Mouse (Mus musculus): Measurements from ENCODE around the gene Ear14.
"Not testable (repeated sequence)": the region's sequence is repeated elsewhere in the genome, so short reads cannot be mapped to it uniquely, and the experiment has no call there.

Gene Ear14

DNA sequence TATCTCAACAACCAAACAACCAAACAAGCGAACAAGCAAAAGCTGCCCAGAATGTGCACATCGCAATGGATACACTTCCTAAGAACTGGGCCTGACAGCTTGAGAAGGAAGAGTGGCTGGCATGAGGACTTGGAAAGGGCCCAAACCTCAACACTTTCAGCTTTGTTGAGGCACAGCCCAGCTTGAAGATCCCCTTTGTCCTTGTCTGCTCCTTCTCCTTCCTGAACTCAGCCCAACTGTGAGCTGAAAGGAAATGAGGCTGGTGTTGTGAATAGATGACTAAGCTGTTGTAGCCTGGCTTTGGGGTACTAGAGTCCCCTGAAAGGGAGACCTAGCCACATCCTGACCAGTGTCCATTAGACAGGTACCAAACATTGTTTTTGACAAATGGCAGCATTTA is 3.1 kb upstream of the Ear14 start:
- H3K27me3 ChIP-seq (ENCODE audit: control insufficient read depth, insufficient read depth, low read length, poor library complexity, severe bottlenecking), result no peaks in the 10 kb centered on the region
- no peak for DNase-seq (ENCODE audit: low read depth, low spot score)

DNA sequence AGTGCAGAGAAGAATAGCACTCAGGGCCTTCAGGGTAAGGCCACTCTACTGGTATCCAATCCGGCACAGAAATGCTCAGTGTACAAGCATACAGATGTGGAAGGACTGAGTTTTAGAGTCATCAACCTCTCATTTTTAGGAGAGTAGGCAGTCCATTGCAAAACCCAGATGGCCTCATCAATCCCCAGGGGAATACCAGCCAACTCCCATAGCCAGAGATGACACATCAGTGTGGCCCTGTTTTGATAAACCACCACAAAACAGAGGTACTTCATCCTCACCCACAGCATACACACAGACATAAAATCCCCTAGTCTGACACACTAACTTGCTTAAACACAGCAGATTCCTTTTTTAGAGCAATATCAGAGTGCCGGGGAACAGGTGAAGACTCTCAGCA is 2.7 kb upstream of the Ear14 start:
- Histone ChIP-seq H3K27me3 (ENCODE audit: control insufficient read depth, insufficient read depth, low read length, poor library complexity, severe bottlenecking) (no peaks in the 10 kb centered on the region), H3K36me3 (ENCODE audit: control insufficient read depth, insufficient read depth, low read length, poor library complexity, severe bottlenecking) (no peaks in the 10 kb centered on the region)
- no peak for DNase-seq (ENCODE audit: low read depth, low spot score)

More for the DNA sequence above, 3.1 kb upstream of the Ear14 start:
- H3K36me3 ChIP-seq (ENCODE audit: control insufficient read depth, insufficient read depth, low read length, poor library complexity, severe bottlenecking), result no peaks in the 10 kb centered on the region

DNA sequence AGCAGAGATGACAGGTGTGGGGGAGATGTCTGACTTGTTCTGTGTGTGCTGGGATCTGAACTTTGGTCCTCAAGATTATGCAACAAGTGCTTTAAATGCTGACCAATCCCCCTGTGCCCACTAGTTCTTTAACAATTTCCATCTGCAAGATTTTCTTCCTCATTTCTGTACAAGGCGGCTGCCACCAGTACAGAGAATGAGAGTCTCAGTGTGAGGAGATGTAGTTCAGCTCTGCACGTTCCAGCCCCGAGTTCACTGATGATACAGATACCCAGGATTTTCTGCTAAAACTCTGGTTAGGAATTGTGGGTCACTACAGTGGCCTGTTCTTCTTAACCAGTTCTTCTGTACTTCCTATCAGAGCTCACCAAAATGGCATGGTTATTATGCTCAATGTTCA is 16.9 kb downstream of the Ear14 start:
- H3K36me3 ChIP-seq (ENCODE audit: control insufficient read depth, insufficient read depth, low read length, poor library complexity, severe bottlenecking); DNase-seq (ENCODE audit: low read depth, low spot score); H3K27me3 ChIP-seq (ENCODE audit: control insufficient read depth, insufficient read depth, low read length, poor library complexity, severe bottlenecking): not testable (repeated sequence)

DNA sequence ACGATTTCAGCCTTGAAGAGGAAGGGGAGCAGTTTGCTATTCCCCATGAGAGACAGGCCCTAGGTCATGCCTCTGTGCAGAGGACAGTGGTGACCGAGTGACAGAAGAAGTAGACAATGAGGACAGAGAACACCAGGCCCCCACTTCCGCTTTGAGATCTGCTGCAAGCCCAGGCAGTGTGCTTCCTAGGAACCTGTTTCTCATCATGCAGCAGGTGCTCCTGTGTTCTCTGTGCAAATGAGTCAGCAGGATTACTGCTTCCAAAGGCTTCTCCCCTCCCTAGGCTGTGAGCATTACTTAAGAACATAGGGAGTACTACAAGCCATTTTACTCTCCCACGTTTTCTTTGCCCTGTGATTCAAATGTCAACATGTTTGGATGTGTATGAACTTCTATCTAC is 26.5 kb downstream of the Ear14 start:
- DNase-seq (ENCODE audit: low read depth, low spot score); H3K27me3 ChIP-seq (ENCODE audit: control insufficient read depth, insufficient read depth, low read length, poor library complexity, severe bottlenecking); H3K36me3 ChIP-seq (ENCODE audit: control insufficient read depth, insufficient read depth, low read length, poor library complexity, severe bottlenecking): not testable (repeated sequence)

DNA sequence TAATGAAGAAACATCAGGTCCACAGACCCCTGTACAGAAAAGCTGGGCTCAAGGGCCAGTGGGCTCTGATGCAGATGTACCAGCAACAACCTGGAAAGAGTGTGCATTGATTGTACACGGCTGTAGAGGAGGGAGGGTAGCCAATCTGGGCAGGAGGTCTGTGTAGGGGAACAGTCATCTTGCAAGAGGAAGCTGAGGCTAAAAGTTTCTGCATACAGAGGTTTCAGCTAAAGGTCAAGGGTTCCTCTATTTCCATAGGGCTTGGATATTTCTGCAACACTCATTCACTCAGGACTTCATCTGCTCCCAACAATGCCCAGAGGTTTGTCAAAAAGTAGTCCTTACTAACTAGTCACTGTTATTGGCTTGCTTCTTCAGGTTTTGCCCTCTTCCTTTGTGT is 34.3 kb downstream of the Ear14 start:
- H3K36me3 ChIP-seq (ENCODE audit: control insufficient read depth, insufficient read depth, low read length, poor library complexity, severe bottlenecking); DNase-seq (ENCODE audit: low read depth, low spot score); H3K27me3 ChIP-seq (ENCODE audit: control insufficient read depth, insufficient read depth, low read length, poor library complexity, severe bottlenecking): not testable (repeated sequence)

DNA sequence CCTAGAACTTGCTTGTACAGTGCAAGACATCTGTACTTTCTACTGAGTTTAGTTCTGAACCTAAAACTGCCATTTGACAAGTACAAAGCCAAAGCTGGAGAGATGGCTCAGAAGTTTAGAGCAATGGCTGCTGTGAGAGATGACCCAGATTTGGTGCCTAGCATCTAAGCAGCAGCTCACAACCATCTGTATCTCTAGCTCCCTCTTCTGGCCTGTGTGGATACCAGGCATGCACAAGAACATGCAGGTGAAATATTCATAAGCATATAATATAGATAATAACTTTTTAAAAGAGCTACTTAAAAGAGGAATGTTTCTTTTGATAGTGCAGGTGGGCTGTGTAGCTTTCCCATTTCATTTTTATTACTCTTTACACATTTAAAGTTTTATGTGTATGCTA is 37.7 kb downstream of the Ear14 start:
- Histone ChIP-seq H3K27me3 (ENCODE audit: control insufficient read depth, insufficient read depth, low read length, poor library complexity, severe bottlenecking) (no peaks in the 10 kb centered on the region), H3K36me3 (ENCODE audit: control insufficient read depth, insufficient read depth, low read length, poor library complexity, severe bottlenecking) (no peaks in the 10 kb centered on the region)
- DNase-seq (ENCODE audit: low read depth, low spot score), result peak; percentile 83

DNA sequence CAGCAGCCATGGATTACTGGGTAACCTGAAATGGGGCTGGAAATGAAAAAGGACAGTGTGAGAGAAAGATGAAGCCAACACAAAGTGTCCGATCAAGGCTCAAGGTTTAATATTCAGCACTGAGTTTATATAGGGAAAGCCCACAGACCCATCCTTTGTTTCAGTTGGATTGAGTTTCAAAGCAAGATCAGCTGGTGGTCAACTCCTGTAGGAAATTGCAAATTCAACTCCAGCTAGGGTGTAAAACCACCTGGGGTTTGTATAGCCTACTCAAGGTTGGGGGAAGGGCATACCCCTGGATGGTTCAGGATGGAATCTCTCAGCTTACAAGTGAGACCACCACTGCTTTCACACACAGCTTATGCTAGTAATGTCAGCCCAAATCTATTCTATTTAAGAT is 44.5 kb downstream of the Ear14 start:
- Histone ChIP-seq H3K27me3 (ENCODE audit: control insufficient read depth, insufficient read depth, low read length, poor library complexity, severe bottlenecking) (no peaks in the 10 kb centered on the region), H3K36me3 (ENCODE audit: control insufficient read depth, insufficient read depth, low read length, poor library complexity, severe bottlenecking) (no peaks in the 10 kb centered on the region)
- DNase-seq (ENCODE audit: low read depth, low spot score), result no peak

DNA sequence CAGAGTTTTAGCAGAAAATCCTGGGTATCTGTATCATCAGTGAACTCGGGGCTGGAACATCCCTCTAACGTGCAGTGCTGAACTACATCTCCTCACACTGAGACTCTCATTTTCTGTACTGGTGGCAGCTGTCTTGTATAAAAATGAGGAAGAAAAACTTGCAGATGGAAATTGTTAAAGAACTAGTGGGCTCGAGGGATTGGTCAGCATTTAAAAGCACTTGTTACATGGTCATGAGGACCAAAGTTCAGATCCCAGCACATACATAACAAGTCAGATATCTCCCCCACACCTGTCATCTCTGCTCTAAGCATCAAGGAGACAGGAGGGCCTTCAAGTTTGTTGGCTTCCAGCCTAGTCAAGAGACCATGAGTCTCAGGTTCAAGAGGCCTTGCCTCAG is 47.2 kb downstream of the Ear14 start:
- Histone ChIP-seq H3K36me3 (ENCODE audit: control insufficient read depth, insufficient read depth, low read length, poor library complexity, severe bottlenecking) (no peaks in the 10 kb centered on the region), H3K27me3 (ENCODE audit: control insufficient read depth, insufficient read depth, low read length, poor library complexity, severe bottlenecking) (no peaks in the 10 kb centered on the region)
- DNase-seq (ENCODE audit: low read depth, low spot score), result peak; percentile 12

DNA sequence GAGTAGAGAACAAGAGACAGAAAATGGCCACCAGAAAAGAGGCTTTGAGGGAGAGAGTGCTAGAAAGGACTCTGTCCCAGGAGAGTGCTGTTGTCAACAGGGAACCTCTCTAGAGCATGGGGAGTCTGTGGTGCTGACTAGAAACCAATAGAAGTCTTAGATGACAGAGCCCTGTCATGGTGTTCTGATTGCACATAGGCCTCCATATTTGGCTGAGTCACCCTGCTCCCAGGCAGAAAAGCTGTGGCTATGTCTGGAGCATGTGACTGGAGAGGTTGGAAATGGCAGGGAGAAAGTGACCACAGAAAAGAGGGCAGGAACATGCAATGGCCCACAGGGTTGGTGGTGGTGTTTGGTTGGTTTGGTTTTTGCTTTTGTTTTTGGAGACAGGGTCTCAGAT is 49.0 kb downstream of the Ear14 start:
- DNase-seq (ENCODE audit: low read depth, low spot score); H3K27me3 ChIP-seq (ENCODE audit: control insufficient read depth, insufficient read depth, low read length, poor library complexity, severe bottlenecking); H3K36me3 ChIP-seq (ENCODE audit: control insufficient read depth, insufficient read depth, low read length, poor library complexity, severe bottlenecking): not testable (repeated sequence)

DNA sequence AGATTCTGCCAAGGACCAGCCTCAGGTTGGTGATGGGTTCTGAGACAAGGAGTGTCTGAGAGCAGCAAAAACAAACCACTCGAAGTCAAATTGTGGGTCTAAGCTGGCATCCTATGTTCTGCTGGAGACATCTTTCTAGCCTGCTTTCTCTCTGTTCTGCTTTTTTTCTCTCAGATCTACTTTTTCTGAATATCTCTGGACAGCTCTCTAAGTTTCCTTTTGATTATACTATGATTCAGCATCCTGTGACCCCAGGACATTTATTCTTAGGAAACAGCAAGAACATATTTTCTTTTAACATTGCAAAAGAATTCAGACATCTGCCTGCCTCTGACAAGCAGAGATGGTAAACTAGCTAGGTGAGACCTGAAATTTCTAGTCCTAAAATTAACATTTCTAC is 50.4 kb downstream of the Ear14 start:
- Histone ChIP-seq H3K36me3 (ENCODE audit: control insufficient read depth, insufficient read depth, low read length, poor library complexity, severe bottlenecking) (no peaks in the 10 kb centered on the region), H3K27me3 (ENCODE audit: control insufficient read depth, insufficient read depth, low read length, poor library complexity, severe bottlenecking) (no peaks in the 10 kb centered on the region)

More for the DNA sequence above, 50.4 kb downstream of the Ear14 start:
- no peak for DNase-seq (ENCODE audit: low read depth, low spot score)
